Mouse (Mus musculus) small intestine, adult 2 months (tissue): Measurements from ENCODE around the gene Gm43064. TPM values are rescaled to one million over a fixed set of nuclear protein-coding genes. Genes with fewer than 3 reads are reported as not detected.

ENCODE experiments used
- H3K27ac ChIP-seq: fragments of 200-500 bp; 2 replicates; pipeline ENCODE4 v1.5.1; 2012; ENCODE audit warnings: low read depth, low read length, control low read depth, inconsistent platforms; ENCODE audit not compliant: insufficient read depth
- H3K27me3 ChIP-seq: fragments of 200-500 bp; 2 replicates; pipeline ENCODE4 v1.6.1; 2012; ENCODE audit warnings: mild to moderate bottlenecking, moderate library complexity, low read length, inconsistent platforms; ENCODE audit not compliant: control insufficient read depth, insufficient read depth
- H3K36me3 ChIP-seq: fragments of 200-500 bp; 2 replicates; pipeline ENCODE4 v1.6.1; 2012; ENCODE audit warnings: mild to moderate bottlenecking, low read length, control low read depth, inconsistent platforms; ENCODE audit not compliant: control insufficient read depth, insufficient read depth
- H3K4me1 ChIP-seq: fragments of 200-500 bp; 2 replicates; pipeline ENCODE4 v1.6.1; 2012; ENCODE audit warnings: low read length, inconsistent platforms, mixed read lengths; ENCODE audit not compliant: control insufficient read depth, insufficient read depth, insufficient read length
- H3K4me3 ChIP-seq: fragments of 200-500 bp; 2 replicates; pipeline ENCODE4 v1.5.1; 2012; ENCODE audit warnings: low read depth, mild to moderate bottlenecking, control low read depth, inconsistent platforms, low read length, moderate library complexity
- CTCF ChIP-seq: fragments of 200-500 bp; IDR thresholded peaks from 2 replicates; pipeline ENCODE4 v1.5.1; 2012; ENCODE audit warnings: low read depth, mild to moderate bottlenecking, control low read depth, inconsistent platforms, low read length, moderate library complexity, mixed read lengths; ENCODE audit not compliant: insufficient replicate concordance, insufficient read length; ENCODE audit errors: extremely low read depth
- POLR2A ChIP-seq: fragments of 200-500 bp; IDR thresholded peaks from 2 replicates; pipeline ENCODE4 v1.6.1; 2012; ENCODE audit warnings: low read depth, mild to moderate bottlenecking, control low read depth, inconsistent platforms, low read length, moderate library complexity
- WGBS: fragments of 180-500 bp; shearing (Covaris S2); methylation state at CpG from one replicate; pipeline ENCODE4 v1.1.7; 2018; 5-methylcytosine and 5-hydroxymethylcytosine counted together
- polyA plus RNA-seq: library from polyadenylated mRNA; depleted of rRNA; stranded (reverse); fragments of >200 nt; gene quantifications from 2 replicates; pipeline ENCODE4 v1.2.3, GENCODE M21; 2012

Gene Gm43064
- polyA plus RNA-seq, 1 experiment, result not detected

- Histone ChIP-seq H3K27me3 (no peaks in the 10 kb centered on the region), H3K4me3 (peak overlapping the region; percentile 23; the same call in 1 of the 2 replicates), H3K4me1 (peaks cover 12% of the 10 kb centered on the region; the same call in 1 of the 2 replicates), H3K36me3 (peaks cover 13% of the 10 kb centered on the region), H3K27ac (peak overlapping the region; percentile 44)
- TF ChIP-seq CTCF, result no peak
- no peak for TF ChIP-seq POLR2A
- 77% methylated on average over 11 of the region's 11 CpGs for WGBS
Observed at GRCm38 (mm10) chr3:103777940-103778339, 31.4 kb upstream of the Gm43064 start.

GRCm38 (mm10) chr3:103778660-103779059 lies 30.7 kb upstream of the Gm43064 start:
- H3K27me3 ChIP-seq, result no peaks in the 10 kb centered on the region

GRCm38 (mm10) chr3:103779183-103779582 lies 30.2 kb upstream of the Gm43064 start:
- WGBS, result 69% methylated on average over 7 of the region's 7 CpGs
- Histone ChIP-seq H3K36me3 (peaks cover 10% of the 10 kb centered on the region), H3K4me1 (peaks cover 8% of the 10 kb centered on the region; the same call in 1 of the 2 replicates), H3K27me3 (no peaks in the 10 kb centered on the region), H3K27ac (no peak overlapping the region), H3K4me3 (no peak overlapping the region)
- TF ChIP-seq CTCF, result no peak

More at GRCm38 (mm10) chr3:103778660-103779059, 30.7 kb upstream of the Gm43064 start:
- 63% methylated on average over 6 of the region's 6 CpGs for WGBS
- H3K4me1 ChIP-seq, result peaks cover 8% of the 10 kb centered on the region; the same call in 1 of the 2 replicates
- H3K27ac ChIP-seq, result 0 out of 2 replicates have a peak overlapping the region, but pooled peaks have one; percentile 13
- H3K36me3 ChIP-seq, result peaks cover 12% of the 10 kb centered on the region
- TF ChIP-seq CTCF (no peak), POLR2A (no peak)
- no peak overlapping the region for H3K4me3 ChIP-seq

- no peaks in the 10 kb centered on the region for H3K27me3 ChIP-seq
- TF ChIP-seq CTCF (no peak), POLR2A (no peak)
- peak overlapping the region; percentile 9; the same call in 1 of the 2 replicates for H3K27ac ChIP-seq
- H3K36me3 ChIP-seq, result peaks cover 10% of the 10 kb centered on the region
- H3K4me3 ChIP-seq, result no peak overlapping the region
- 88% methylated on average over 3 of the region's 3 CpGs for WGBS
- H3K4me1 ChIP-seq, result peaks cover 11% of the 10 kb centered on the region; the same call in 1 of the 2 replicates
Observed at GRCm38 (mm10) chr3:103780271-103780670, 29.1 kb upstream of the Gm43064 start.

GRCm38 (mm10) chr3:103780777-103781176 lies 28.6 kb upstream of the Gm43064 start:
- no peak overlapping the region for H3K27ac ChIP-seq
- peaks cover 10% of the 10 kb centered on the region for H3K36me3 ChIP-seq
- H3K4me3 ChIP-seq, result no peak overlapping the region
- peaks cover 11% of the 10 kb centered on the region; the same call in 1 of the 2 replicates for H3K4me1 ChIP-seq
- H3K27me3 ChIP-seq, result no peaks in the 10 kb centered on the region
- TF ChIP-seq CTCF (no peak), POLR2A (no peak)
- WGBS, result 75% methylated on average over 5 of the region's 5 CpGs

- peaks cover 11% of the 10 kb centered on the region; the same call in 1 of the 2 replicates for H3K4me1 ChIP-seq
- no peak overlapping the region for H3K4me3 ChIP-seq
- no peaks in the 10 kb centered on the region for H3K27me3 ChIP-seq
- 52% methylated on average over 4 of the region's 4 CpGs for WGBS
- peak overlapping the region; percentile 32; the same call in 1 of the 2 replicates for H3K27ac ChIP-seq
- no peak for TF ChIP-seq CTCF
- TF ChIP-seq POLR2A, result no peak
- peaks cover under 1% of the 10 kb centered on the region; the same call in 1 of the 2 replicates for H3K36me3 ChIP-seq
Observed at GRCm38 (mm10) chr3:103782844-103783609, 26.3 kb upstream of the Gm43064 start.

DNA sequence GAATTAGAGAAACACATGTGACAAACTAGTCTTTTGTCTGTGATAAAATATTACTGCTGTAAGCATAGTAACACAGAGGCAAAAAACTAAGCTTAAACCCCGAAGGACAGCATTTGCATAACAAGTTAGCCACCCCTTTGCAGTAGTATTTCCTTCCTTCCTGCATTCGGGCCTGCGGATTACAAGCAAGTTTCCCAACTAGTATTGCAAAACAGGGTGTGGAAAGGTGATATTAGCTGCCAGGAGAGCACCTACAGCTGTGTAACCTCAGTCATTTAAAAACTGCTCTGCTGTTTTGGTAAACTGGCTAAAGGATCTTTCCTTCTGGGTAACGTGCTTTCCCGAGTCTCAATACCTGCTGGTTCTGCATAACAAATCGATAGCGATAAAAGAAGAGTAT lies 22.1 kb upstream of the Gm43064 start:
- 28% methylated on average over 7 of the region's 7 CpGs for WGBS
- H3K4me1 ChIP-seq, result peaks cover 14% of the 10 kb centered on the region; the same call in 1 of the 2 replicates
- H3K27me3 ChIP-seq, result no peaks in the 10 kb centered on the region
- H3K36me3 ChIP-seq, result no peaks in the 10 kb centered on the region
- H3K4me3 ChIP-seq, result no peak overlapping the region
- peak overlapping the region; percentile 3; the same call in 1 of the 2 replicates for H3K27ac ChIP-seq
- TF ChIP-seq CTCF (no peak), POLR2A (no peak)
